Mouse (Mus musculus) MEL (cell line): ENCODE data around the gene Aen.

Source experiments
- CTCF ChIP-seq, 3 experiments: IDR thresholded peaks in 2 of 3; conservative IDR thresholded peaks in 1 of 3; 2 replicates each; pipeline ENCODE4 v1.5.1; 2011 to 2012; ENCODE audit warnings: low read length in 3 of 3, low read depth in 2 of 3, mild to moderate bottlenecking in 2 of 3, improper control_type of control experiment in 1 of 3, inconsistent platforms in 1 of 3, mixed read lengths in 1 of 3, moderate library complexity in 1 of 3; ENCODE audit not compliant: control insufficient read depth in 1 of 3, insufficient read depth in 1 of 3, poor library complexity in 1 of 3, severe bottlenecking in 1 of 3
- HCFC1 ChIP-seq: IDR thresholded peaks from 2 replicates; pipeline ENCODE4 v1.6.1; 2012; ENCODE audit warnings: low read depth, mild to moderate bottlenecking, inconsistent platforms, low read length, improper control_type of control experiment, moderate library complexity
- MEF2A ChIP-seq: IDR thresholded peaks from 2 replicates; pipeline ENCODE4 v1.6.1; 2014; ENCODE audit warnings: low read depth, mild to moderate bottlenecking, inconsistent platforms, low read length, improper control_type of control experiment; ENCODE audit not compliant: poor library complexity, insufficient replicate concordance, severe bottlenecking; ENCODE audit errors: extremely low read depth
- POLR2A ChIP-seq, 2 experiments: IDR thresholded peaks; 2 replicates each; pipeline ENCODE4 v1.6.1; 2011 to 2012; ENCODE audit warnings: low read length in 2 of 2, mild to moderate bottlenecking in 2 of 2, control low read depth in 1 of 2, improper control_type of control experiment in 1 of 2, low read depth in 1 of 2, moderate library complexity in 1 of 2; ENCODE audit not compliant: control insufficient read depth in 1 of 2, insufficient read depth in 1 of 2, poor library complexity in 1 of 2
- RCOR1 ChIP-seq: IDR thresholded peaks from 2 replicates; pipeline ENCODE4 v1.6.1; 2012; ENCODE audit warnings: low read depth, mild to moderate bottlenecking, inconsistent platforms, low read length, improper control_type of control experiment
- USF1 ChIP-seq: IDR thresholded peaks from 2 replicates; pipeline ENCODE4 v1.6.1; 2014; ENCODE audit warnings: low read depth, mild to moderate bottlenecking, inconsistent platforms, low read length, improper control_type of control experiment, moderate library complexity
- ZKSCAN1 ChIP-seq: IDR thresholded peaks from 2 replicates; pipeline ENCODE4 v1.6.1; 2012; ENCODE audit warnings: low read depth, mild to moderate bottlenecking, inconsistent platforms, low read length, improper control_type of control experiment, moderate library complexity

GRCm38 (mm10) chr7:78855044-78855655 is 40.5 kb upstream of the Aen start:
- TF ChIP-seq USF1 (no peak), CTCF (IDR thresholded peaks at IDR 0.05 in 2 of 3, conservative IDR thresholded peaks at IDR 0.05 in 1 of 3; ENCODE audit: control insufficient read depth in 1 of 3, insufficient read depth in 1 of 3, low read depth in 2 of 3, low read length in 3 of 3, poor library complexity in 1 of 3, severe bottlenecking in 1 of 3) (no peak), RCOR1 (no peak), MEF2A (no peak), POLR2A (IDR thresholded peaks at IDR 0.05; ENCODE audit: control insufficient read depth in 1 of 2, insufficient read depth in 1 of 2, low read depth in 1 of 2, low read length in 2 of 2, poor library complexity in 1 of 2) (no peak), HCFC1 (no peak), ZKSCAN1 (no peak)
